Mouse (Mus musculus) retina, postnatal 7 days (tissue): ENCODE data around the gene Sgtb.

Experiments
- DNase-seq: peaks from one replicate; pipeline ENCODE4 v3.0.0-alpha.2; 2012; ENCODE audit warnings: low read depth, low spot score

Gene Sgtb

GRCm38 (mm10) chr13:104109816-104110521 lies 428 bp downstream of the Sgtb start:
- DNase-seq = peak; percentile 65

DNA sequence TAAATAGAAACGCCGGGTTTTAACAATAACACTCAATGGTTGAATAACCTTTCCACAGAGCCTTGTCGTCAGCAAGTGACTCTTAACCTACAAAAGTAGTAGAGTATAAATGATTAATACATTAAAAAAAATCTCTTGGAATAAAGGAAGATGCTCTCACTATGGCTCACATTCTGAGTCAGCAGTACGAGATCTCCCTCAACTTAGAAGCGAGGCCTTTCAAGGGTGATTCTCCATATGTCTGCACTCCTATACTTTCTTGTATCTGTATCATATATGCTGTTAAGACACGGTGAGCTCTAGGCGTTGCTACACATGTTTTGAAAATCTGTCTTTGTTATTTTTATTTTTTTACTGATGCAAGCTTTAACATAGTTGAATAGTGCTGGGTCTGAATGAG lies 985 bp downstream of the Sgtb start:
- DNase-seq = no peak

GRCm38 (mm10) chr13:104112266-104112900 lies 2.8 kb downstream of the Sgtb start:
- no peak for DNase-seq

GRCm38 (mm10) chr13:104113782-104114181 lies 4.2 kb downstream of the Sgtb start:
- no peak for DNase-seq

- no peak for DNase-seq
Measured at GRCm38 (mm10) chr13:104114827-104115226, 5.3 kb downstream of the Sgtb start.

GRCm38 (mm10) chr13:104122078-104122840 lies 12.7 kb downstream of the Sgtb start:
- DNase-seq = no peak

- DNase-seq = no peak
Measured at GRCm38 (mm10) chr13:104123662-104124381, 14.3 kb downstream of the Sgtb start.

DNA sequence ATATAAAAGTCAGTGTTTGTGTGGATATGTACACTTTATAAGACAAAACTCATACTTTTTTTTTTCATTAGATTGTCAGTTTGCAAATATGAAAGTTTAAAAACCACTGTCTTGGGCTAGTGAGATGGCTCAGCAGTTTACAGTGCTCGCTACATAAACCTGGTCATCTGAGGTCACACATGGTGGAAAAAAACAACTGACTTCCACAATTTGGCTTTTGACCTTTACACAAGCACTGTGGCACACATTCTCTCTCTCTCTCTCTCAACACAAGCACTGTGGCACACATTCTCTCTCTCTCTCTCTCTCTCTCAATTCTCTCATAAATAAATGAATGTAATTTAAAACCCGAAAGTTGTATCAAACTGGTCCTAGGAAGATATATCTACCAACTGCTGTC lies 23.0 kb downstream of the Sgtb start:
- no peak for DNase-seq

DNA sequence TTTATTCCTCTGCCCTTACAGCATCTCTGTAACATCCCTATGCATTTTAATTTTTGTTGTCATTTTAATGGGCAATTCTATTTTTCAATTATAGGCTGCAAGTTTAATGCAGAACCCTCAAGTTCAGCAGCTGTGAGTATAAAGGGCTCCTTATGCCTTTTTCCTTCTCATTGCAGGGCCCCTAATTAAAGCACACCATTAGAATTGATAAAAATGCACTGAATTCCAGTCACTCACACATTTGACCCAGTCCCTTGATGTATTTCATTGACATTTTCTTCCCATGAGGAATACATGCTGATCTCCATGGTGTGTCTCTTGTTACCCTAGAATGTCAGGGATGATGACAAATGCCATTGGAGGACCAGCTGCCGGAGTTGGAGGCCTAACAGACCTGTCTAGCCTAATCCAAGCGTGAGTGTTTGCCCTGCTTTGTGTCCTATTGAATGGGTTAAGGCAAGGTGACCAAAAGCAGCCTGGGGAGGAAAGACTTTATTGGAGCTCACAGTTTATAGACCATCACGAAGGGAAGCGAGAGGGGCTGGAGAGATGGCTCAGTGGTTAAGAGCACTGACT lies 25.1 kb downstream of the Sgtb start:
- no peak for DNase-seq

DNA sequence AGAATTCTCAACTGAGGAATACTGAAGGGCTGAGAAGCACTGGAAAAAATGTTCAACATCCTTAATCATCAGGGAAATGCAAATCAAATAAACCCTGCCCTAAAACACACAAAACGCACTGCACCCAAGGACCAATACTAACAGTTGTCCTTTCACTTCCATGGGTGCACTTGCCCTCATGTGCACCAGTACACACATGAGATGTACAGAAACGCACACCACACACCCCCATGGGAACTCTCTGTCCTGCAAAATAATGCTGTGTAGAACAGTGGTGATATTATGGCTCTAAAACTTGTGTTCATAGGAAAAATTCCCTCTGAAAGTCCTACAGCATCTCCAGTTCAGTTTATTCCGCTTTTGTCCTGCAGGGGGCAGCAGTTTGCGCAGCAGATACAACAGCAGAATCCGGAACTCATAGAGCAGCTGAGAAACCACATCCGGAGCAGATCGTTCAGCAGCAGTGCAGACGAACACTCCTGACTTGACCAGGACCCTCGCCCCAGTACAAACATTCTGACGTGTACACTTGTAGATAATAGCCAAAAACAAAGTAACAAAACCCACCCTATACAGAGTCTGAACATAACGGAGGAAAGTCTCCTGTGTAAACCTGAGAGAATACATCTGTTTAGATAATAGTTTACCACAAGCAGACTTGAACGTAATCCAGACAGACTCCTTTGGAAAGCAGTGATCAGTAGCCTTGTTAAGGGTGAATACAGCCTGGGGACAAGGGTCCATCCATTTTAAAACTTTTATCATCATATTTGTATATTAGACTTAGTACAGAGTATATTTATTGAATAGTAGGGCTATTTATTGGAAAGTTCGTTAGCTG lies 30.0 kb downstream of the Sgtb start:
- peak; percentile 54 for DNase-seq

DNA sequence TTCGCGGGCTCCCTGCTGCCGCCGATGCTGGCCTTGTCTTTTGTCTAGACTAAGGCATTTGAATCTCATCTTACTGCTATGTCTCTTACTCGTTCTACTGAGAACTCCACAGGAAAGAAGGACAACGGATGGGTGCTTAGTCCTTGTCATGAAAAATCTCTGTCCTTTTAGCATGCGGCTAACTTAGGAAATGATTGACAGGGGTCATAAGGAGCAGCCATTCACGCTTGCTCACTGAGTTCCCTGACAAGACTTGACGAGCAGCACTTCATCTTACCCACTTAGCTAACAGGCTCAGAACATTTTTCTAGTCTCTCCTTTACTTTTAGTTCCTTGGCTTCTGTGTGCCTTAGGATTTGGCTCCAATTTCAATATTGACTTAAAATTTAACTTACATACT lies 35.3 kb downstream of the Sgtb start:
- DNase-seq = no peak

DNA sequence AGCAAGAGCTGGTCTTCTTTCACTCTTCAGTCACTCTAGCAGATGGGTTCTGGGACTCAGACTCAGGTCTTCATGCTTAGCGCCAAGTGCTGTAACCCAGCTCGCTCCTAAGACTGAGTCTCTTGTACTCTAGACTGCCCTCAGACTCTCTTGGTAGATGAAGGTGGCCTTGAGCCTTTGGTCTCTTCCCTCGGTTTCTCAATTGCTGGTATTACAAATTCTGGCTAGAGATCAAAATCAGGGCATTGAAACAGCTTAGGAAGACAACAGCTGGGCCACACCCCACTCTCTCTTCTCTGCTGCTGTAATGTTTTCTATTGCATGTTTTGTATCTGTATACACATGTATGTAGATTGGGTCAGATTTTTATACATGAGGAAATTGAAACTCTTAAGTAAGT lies 36.1 kb downstream of the Sgtb start:
- no peak for DNase-seq

DNA sequence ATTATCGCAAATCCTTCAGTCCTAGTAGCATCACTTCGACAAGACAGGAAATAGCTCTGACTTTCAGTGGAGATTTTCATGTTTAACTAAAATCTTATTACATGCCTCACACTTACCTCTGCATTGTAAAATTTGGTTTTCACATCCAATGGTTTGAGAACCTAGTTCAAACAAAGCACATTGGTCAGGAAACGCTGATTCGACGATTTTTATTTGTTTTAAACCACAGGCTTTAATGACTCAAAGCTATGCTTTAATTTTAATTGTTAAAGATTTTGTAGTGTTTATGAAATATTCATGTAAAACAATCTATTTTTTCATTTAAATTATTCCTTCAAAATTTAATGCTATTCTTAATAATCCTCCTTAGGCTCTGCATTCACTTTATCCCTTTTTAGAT lies 44.6 kb downstream of the Sgtb start:
- no peak for DNase-seq

- DNase-seq = no peak
Measured at GRCm38 (mm10) chr13:104155106-104155505, 45.6 kb downstream of the Sgtb start.

- no peak for DNase-seq
Measured at GRCm38 (mm10) chr13:104155686-104156085, 46.1 kb downstream of the Sgtb start.

DNA sequence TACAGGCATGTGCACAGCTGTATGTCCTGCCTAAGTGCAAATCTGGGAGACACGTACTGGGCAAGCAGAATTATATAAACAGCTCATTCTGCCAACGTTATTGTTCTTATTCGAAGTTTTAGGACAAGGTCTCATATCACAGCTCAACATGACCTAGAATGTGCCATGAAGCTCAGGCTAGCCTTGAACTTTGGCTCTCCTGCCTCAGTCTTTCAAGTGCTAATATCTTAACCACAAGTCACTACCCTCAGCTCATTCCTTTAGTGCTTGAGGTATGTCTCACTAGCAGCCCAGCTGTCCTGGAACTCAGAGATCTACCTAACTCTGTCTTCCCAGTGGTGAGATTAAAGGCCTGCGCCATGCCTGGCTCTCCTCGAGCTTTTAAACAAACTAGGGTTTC lies 62.2 kb downstream of the Sgtb start:
- no peak for DNase-seq

- DNase-seq = no peak
Measured at GRCm38 (mm10) chr13:104172498-104172897, 63.0 kb downstream of the Sgtb start.

- DNase-seq = no peak
Measured at GRCm38 (mm10) chr13:104176874-104177273, 67.3 kb downstream of the Sgtb start.

GRCm38 (mm10) chr13:104177796-104178649 lies 68.5 kb downstream of the Sgtb start, which contains the start of gene Trappc13:
Gene Trappc13 (minus strand): TSS chr13:104178469.
- DNase-seq = no peak

DNA sequence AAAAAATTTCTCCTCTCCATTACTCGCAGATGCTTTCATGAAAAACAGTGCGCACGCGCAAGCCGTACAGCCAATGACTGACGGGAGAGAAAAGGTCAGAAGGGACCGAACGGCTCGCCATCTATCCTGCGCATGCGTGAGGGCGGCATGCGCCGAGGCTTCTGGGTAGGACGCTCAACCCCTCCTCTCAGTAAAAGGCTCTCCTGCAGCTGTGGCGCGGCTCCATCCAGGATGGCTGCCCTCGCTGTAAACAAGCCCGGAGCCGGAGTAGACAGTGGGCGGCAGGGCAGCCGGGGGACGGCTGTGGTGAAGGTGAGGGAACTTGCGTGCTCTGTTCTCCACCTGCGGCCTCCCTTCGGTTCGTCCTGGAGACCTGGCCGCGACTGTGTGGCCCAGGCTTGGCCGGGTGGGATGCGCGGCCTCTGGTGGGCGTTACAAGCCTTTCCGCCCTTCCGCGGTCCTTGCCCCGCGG lies 69.1 kb downstream of the Sgtb start, which contains the start of gene Trim23:
Gene Trim23 (plus strand): TSS at position 148 of the 472 bp plus-strand sequence.
- peak; percentile 99 for DNase-seq
